In the genomic region with DNA sequence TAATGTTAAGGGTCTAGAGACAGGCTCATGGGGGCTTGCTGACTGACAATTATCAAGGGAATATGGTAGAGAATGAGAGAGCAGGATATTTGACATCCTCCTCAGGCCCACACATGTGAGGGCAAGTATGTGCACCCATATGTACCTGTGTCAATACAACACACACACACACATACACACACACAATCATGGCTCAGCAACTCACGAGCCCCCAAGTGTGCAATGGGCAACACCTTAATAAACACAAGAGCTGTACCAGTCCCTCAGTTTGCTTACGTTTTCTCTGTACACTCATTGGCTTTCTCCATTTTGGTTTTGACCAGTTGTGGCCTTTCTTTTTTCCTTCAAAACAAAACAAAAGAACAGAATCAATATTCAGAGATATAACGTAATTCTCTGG, we compare ENCODE assay signal across 13 mouse cellular contexts. TPM values are rescaled to one million over a fixed set of nuclear protein-coding genes. Genes with fewer than 3 reads are reported as not detected.
"Had no signal": no experiment of that assay in that cellular context is flagged by ENCODE, and none has a peak within 500 bp of the region (broad histone marks: within the 10 kb centered on the region; RNA-seq: fewer than 3 reads in every experiment).

No protein-coding gene starts in this region.

RNA-seq across cellular contexts. Expression of gene Gm10553, which starts 15.2 kb away (rescaled TPM):
- polyA plus RNA-seq: neural tube, embryonic 13.5 days; neural tube, embryonic 14.5 days; neural tube, embryonic 15.5 days; small intestine, adult 2 months; spleen, adult 2 months; stomach, embryonic 14.5 days; stomach, embryonic 15.5 days; stomach, embryonic 16.5 days; stomach, postnatal 0 days; testis, adult 2 months; thymus, adult 2 months; thymus, postnatal 0 days; urinary bladder, adult 2 months had no signal

RNA-seq across cellular contexts. Expression of gene A530032D15Rik, which starts 24.9 kb away (rescaled TPM):
- polyA plus RNA-seq: neural tube, embryonic 13.5 days; neural tube, embryonic 14.5 days; neural tube, embryonic 15.5 days; stomach, embryonic 14.5 days; stomach, embryonic 15.5 days; stomach, postnatal 0 days; testis, adult 2 months had no signal
